Mouse (Mus musculus) right cerebral cortex, postnatal 14 days (tissue): Measurements from ENCODE around the gene Orc5.
"Not testable (repeated sequence)": the region's sequence is repeated elsewhere in the genome, so short reads cannot be mapped to it uniquely, and the experiment has no call there.

ENCODE experiments used
- DNase-seq: peaks from one replicate; pipeline ENCODE4 v3.0.0; 2022

Gene Orc5

DNA sequence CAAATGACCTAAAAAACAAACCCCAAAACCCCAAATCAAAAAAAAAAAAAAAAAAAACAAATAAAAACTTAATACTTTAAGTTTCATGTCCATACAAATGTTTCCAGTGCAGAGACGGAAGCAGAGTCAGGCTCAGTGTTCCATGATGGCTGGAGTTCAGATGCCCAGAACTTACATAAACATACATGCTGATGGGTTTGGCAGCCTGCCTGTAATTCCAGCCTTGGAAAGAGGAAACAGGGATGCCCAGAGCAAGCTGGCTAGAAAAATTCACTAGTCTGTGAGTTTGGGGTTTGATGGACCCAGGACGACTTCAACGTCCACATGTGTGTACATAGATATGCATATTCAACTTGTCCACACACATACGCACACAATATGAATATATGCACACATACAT is 27.6 kb downstream of the Orc5 start:
- DNase-seq = no peak

DNA sequence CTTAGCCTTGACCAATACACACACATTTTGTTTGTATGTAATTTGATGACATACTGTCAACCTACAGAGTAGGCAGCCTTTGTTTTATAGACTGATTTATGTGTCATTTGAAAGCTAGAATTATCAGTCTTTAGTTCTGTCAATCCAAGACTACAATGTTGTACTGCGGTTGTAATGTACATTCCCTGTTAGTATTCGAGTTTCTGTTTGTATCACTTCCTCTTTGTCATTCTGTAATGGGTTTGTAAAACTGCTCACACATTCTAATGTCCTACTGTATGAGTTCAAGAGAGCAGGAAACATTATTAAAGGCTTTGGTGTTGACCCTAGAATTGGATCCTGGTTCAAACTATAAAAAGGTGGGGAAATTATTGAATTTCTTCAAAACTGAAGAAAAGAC is 30.5 kb downstream of the Orc5 start:
- no peak for DNase-seq

GRCm38 (mm10) chr5:22515745-22516144 is 34.5 kb downstream of the Orc5 start:
- DNase-seq = not testable (repeated sequence)

GRCm38 (mm10) chr5:22514231-22514630 is 36.0 kb downstream of the Orc5 start:
- not testable (repeated sequence) for DNase-seq

GRCm38 (mm10) chr5:22512579-22512978 is 37.6 kb downstream of the Orc5 start:
- not testable (repeated sequence) for DNase-seq

DNA sequence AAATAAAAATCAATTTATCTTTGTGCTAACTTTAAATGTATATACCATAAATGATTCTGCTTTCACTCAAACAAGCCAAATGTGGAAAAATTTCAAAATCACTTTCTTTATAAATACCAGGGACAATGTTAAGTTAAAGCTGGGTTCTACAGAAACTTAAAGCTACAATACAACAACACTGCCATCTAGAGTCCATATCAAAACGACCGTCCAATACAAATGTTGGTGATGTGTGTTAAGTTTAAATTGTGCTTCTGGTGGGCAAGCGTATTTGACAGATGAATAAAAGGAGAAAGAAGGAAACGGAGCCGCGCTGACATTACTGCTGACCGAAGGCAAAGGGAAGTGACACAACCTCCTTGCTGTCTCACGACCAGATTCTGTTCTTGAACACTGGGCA is 38.4 kb downstream of the Orc5 start:
- no peak for DNase-seq

DNA sequence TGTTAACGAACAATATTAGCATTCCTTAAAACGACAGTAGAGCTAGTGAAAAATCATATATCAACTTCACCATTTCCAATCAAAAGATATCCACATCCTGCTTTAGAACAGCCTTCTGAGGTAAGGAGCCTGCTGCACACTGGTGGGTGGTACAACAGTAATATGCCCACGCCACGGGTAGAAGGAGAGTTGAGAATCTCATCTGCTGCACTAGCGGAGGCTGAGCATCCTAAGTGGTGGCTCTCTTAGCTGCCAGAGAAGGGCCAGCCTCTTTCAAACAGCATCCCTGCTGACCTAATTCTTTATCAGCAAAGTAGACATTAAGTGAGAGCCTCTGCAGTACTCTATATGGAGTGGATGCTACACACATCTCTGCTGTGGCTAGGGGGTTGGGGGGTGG is 41.7 kb downstream of the Orc5 start:
- DNase-seq = no peak

DNA sequence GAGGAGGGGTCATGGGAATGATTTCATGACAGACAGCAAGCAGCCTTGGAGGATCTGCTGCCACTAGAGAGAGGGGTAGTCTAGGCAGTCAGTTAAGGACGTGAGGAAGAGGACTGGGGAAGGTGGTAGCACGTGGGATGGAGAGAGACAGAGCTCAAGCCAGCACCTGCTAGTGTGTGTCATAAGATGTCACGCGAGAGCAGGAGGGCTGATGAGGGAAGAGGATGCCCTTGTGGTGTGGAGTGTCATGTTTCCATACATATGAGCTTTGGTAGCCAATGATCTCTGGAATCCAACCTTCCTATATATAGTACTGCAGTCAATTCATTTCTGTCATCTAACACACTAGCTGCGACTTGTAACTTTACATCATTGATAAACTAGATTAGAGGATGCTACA is 50.8 kb downstream of the Orc5 start:
- no peak for DNase-seq

GRCm38 (mm10) chr5:22491088-22491487 is 59.1 kb downstream of the Orc5 start:
- no peak for DNase-seq

- no peak for DNase-seq
Observed at GRCm38 (mm10) chr5:22489091-22489490, 61.1 kb downstream of the Orc5 start.

DNA sequence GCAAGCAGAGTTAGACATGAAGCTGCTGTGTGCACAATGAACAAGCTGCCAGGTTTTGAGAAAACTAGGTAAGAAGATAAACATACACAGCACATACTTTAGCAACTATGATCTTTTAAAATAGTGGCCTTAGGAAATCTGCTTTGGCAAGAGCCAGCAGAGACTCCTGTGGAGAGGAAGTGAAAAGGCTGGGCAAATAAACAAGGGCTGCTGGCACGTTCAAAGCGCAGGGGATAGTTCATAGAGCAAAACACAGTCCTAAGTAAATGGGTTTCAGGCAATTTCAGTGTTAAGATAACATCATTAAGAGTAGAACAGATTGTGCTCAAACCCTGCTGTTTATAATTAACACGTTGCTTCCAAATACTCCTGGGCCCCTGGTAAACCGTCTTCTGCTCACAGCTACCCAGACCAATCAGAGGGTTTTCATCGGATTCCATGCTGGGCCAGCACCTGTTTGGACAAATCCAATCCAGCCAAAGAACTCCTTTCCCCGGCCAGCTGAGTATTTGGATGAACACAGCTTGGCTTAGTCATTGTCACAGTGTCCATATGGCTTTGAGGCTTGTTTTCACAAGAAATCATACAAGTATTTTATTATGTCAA is 63.5 kb downstream of the Orc5 start:
- no peak for DNase-seq

- DNase-seq = no peak
Observed at GRCm38 (mm10) chr5:22485764-22486163, 64.5 kb downstream of the Orc5 start.

- no peak for DNase-seq
Observed at GRCm38 (mm10) chr5:22482567-22482966, 67.7 kb downstream of the Orc5 start.

DNA sequence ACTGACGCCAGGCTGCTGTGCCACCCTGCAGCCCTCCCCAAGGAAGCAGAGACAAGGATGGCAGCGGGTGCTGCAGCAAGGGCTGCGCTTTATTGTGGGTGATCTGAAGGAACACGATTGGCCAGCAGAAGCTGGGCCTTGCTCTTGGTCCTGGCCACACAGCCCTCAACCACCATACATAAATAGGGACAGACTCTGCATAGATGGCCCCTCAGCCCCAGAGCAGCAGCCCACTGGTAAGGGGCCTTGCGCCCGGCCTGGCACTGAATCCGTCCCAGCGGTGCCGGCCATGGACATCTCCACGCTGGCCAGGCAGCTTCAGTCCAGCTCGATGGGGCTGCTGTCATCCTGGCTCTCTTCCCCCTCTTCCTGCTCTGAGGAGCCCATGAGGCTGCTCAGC is 77.8 kb downstream of the Orc5 start:
- not testable (repeated sequence) for DNase-seq

- DNase-seq = no peak
Observed at GRCm38 (mm10) chr5:22471243-22471642, 79.0 kb downstream of the Orc5 start.

DNA sequence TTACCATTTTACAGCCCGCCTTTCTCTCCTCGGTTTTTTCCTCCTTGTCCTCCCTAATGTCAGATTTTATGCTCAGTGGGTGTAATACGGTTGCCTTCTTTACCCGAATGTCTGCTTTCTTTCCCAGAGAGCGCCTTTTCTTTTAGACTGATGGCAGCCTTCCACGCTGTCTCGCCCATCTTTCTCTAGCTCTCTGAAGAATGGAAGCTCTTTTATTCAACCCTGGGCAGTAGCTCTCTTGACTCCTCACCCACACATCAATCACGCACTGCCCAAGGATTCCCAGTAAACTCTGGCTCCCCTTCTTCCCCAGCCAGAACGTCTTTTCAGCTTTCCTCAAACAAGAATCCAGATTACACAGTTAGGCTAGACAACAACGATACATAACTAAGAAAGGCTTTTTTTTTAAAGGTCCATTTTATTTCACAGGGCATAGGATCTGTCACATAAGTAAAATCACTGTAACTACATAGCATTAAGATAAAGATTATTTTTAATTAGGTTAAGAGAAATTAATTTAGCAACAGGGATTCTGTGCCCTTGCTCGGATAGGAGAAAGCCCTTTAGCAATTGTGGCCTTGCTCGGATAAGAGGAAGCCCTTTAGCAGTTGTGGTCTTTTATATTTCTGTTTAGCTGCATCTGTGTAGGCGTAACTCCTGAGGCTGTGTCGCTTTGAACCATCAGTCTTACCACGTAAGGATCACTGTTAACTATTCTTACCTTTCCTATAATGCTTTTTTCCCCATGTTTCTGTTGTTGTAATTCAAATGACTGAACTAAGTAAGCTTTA is 97.2 kb downstream of the Orc5 start:
- DNase-seq = no peak

DNA sequence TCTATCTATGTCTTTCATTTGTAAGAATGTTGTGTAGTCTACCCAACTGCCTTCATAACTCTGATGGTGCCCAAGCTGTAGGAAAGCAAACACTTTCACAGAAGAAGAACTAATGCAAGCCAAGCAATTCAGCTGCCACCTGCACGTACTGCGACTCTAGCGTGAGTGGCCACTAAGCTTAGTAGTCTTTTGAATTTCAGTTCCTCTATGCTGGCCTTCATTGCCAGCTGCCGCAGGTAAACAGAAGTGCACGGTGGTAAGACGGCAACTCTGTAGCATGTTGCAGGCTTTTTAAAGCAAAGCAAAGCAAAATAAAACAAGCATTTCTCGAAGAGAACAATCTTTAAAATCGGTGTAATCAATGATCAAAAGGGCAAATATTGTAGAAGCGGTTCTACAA is 97.8 kb downstream of the Orc5 start:
- no peak for DNase-seq

GRCm38 (mm10) chr5:22451764-22452163 is 98.5 kb downstream of the Orc5 start:
- DNase-seq = no peak

- no peak for DNase-seq
Observed at GRCm38 (mm10) chr5:22449492-22449891, 100.7 kb downstream of the Orc5 start.
